ENCODE assay signal across 9 mouse cellular contexts in genomic region chr19:53394552-53394951, GRCm38 (mm10). TPM values are rescaled to one million over a fixed set of nuclear protein-coding genes. Genes with fewer than 3 reads are reported as not detected.
DNase-seq lines count a peak whose midpoint lies in the region; ATAC-seq lines count a peak whose summit lies in the region.
"Had no signal": no experiment of that assay in that cellular context is flagged by ENCODE, and none has a peak within 500 bp of the region (broad histone marks: within the 10 kb centered on the region; RNA-seq: fewer than 3 reads in every experiment).

No protein-coding gene starts in this region.

- no peaks in the 10 kb centered on the region for H3K4me1 ChIP-seq in embryonic facial prominence, embryonic 11.5 days (ENCODE audit: control insufficient read depth, insufficient read depth, low read length)
- peaks cover 15% of the 10 kb centered on the region for H3K4me1 ChIP-seq in embryonic facial prominence, embryonic 10.5 days
- 0 out of 2 replicates have a peak, but pooled peaks cover 8% of the 10 kb centered on the region for H3K4me1 ChIP-seq in midbrain, embryonic 14.5 days (ENCODE audit: control insufficient read depth, insufficient read depth, low read length)
- peaks cover 14% of the 10 kb centered on the region for H3K4me1 ChIP-seq in midbrain, embryonic 13.5 days (replicated peaks)

- H3K27ac ChIP-seq in embryonic facial prominence, embryonic 11.5 days (replicated peaks; ENCODE audit: low read depth, low read length), result no peak overlapping the region
- no peak overlapping the region for H3K27ac ChIP-seq in embryonic facial prominence, embryonic 10.5 days (replicated peaks)
- H3K27ac ChIP-seq in midbrain, embryonic 14.5 days (replicated peaks; ENCODE audit: low read depth, low read length), result no peak overlapping the region
- no peak overlapping the region for H3K27ac ChIP-seq in midbrain, embryonic 13.5 days

- H3K27me3 ChIP-seq in embryonic facial prominence, embryonic 11.5 days (ENCODE audit: control insufficient read depth, insufficient read depth, low read length), result no peaks in the 10 kb centered on the region
- no peaks in the 10 kb centered on the region for H3K27me3 ChIP-seq in embryonic facial prominence, embryonic 10.5 days (replicated peaks; ENCODE audit: low read depth, poor library complexity, severe bottlenecking)
- no peaks in the 10 kb centered on the region for H3K27me3 ChIP-seq in midbrain, embryonic 14.5 days (ENCODE audit: control insufficient read depth, insufficient read depth, low read length)
- H3K27me3 ChIP-seq in midbrain, embryonic 13.5 days, result no peaks in the 10 kb centered on the region

- WGBS in embryonic facial prominence, embryonic 11.5 days, result 21% methylated on average over 7 of the region's 7 CpGs
- WGBS in embryonic facial prominence, embryonic 10.5 days, result 19% methylated on average over 7 of the region's 7 CpGs
- WGBS in midbrain, embryonic 14.5 days, result 15% methylated on average over 7 of the region's 7 CpGs
- 22% methylated on average over 7 of the region's 7 CpGs for WGBS in midbrain, embryonic 13.5 days

- DNase-seq in embryonic facial prominence, embryonic 11.5 days (ENCODE audit: low spot score), result peak; percentile 81
- no peak for DNase-seq in embryonic facial prominence, embryonic 10.5 days (ENCODE audit: low spot score)
- DNase-seq in midbrain, embryonic 14.5 days, result peak; percentile 87
- DNase-seq in cerebellum, postnatal 10 days, result peak; percentile 67 to 90
- peak; percentile 56 for DNase-seq in hindlimb bud, embryonic 11.5 days (ENCODE audit: extremely low spot score, low read depth, low spot score)
- DNase-seq in retina, adult 2 months (ENCODE audit: low read depth, low spot score), result peak; percentile 25
- no peak for DNase-seq in right cerebral cortex, postnatal 10 days (ENCODE audit: low spot score in 2 of 2)

- H3K36me3 ChIP-seq in embryonic facial prominence, embryonic 11.5 days (replicated peaks; ENCODE audit: control insufficient read depth, insufficient read depth, low read depth, low read length), result no peaks in the 10 kb centered on the region
- no peaks in the 10 kb centered on the region for H3K36me3 ChIP-seq in embryonic facial prominence, embryonic 10.5 days (replicated peaks)
- H3K36me3 ChIP-seq in midbrain, embryonic 14.5 days (ENCODE audit: control insufficient read depth, insufficient read depth, low read length), result no peaks in the 10 kb centered on the region
- H3K36me3 ChIP-seq in midbrain, embryonic 13.5 days, result no peaks in the 10 kb centered on the region

- no peak for ATAC-seq in embryonic facial prominence, embryonic 11.5 days (replicated peaks; ENCODE audit: insufficient number of reproducible peaks, low FRiP score, low TSS enrichment, low read depth)
- no peak for ATAC-seq in midbrain, embryonic 14.5 days (ENCODE audit: low FRiP score, low TSS enrichment)
- ATAC-seq in midbrain, embryonic 13.5 days, result no peak

- no peak overlapping the region for H3K9ac ChIP-seq in embryonic facial prominence, embryonic 11.5 days (replicated peaks; ENCODE audit: low read length)
- no peak overlapping the region for H3K9ac ChIP-seq in midbrain, embryonic 14.5 days (replicated peaks; ENCODE audit: low read length)
- no peak overlapping the region for H3K9ac ChIP-seq in midbrain, embryonic 13.5 days (replicated peaks)

- H3K4me3 ChIP-seq in embryonic facial prominence, embryonic 11.5 days (ENCODE audit: low read depth, low read length), result no peak overlapping the region
- no peak overlapping the region for H3K4me3 ChIP-seq in embryonic facial prominence, embryonic 10.5 days
- H3K4me3 ChIP-seq in midbrain, embryonic 14.5 days (replicated peaks; ENCODE audit: low read depth, low read length), result no peak overlapping the region
- H3K4me3 ChIP-seq in midbrain, embryonic 13.5 days (replicated peaks), result no peak overlapping the region

- no peaks in the 10 kb centered on the region for H3K9me3 ChIP-seq in embryonic facial prominence, embryonic 11.5 days (replicated peaks; ENCODE audit: control insufficient read depth, low read length)
- H3K9me3 ChIP-seq in embryonic facial prominence, embryonic 10.5 days, result no peaks in the 10 kb centered on the region
- H3K9me3 ChIP-seq in midbrain, embryonic 14.5 days (ENCODE audit: control insufficient read depth, low read length), result no peaks in the 10 kb centered on the region
- H3K9me3 ChIP-seq in midbrain, embryonic 13.5 days, result no peaks in the 10 kb centered on the region

- no peak overlapping the region for H3K4me2 ChIP-seq in embryonic facial prominence, embryonic 11.5 days (ENCODE audit: low read depth, low read length)
- H3K4me2 ChIP-seq in midbrain, embryonic 14.5 days (ENCODE audit: low read length), result no peak overlapping the region
- H3K4me2 ChIP-seq in midbrain, embryonic 13.5 days (replicated peaks), result no peak overlapping the region

RNA-seq across cellular contexts. Expression of gene Smndc1, which starts 4.2 kb away (rescaled TPM):
- polyA plus RNA-seq in embryonic facial prominence, embryonic 11.5 days (2014; fragmentation: Nextera tagmentation; extraction: Ambion mirVana), result 52.6 and 57.3 TPM in 2 replicates
- polyA plus RNA-seq in embryonic facial prominence, embryonic 10.5 days (2016; fragmentation: Nextera tagmentation; extraction: Ambion mirVana), result 46.7 and 49.1 TPM in 2 replicates
- 37.2 and 42.0 TPM in 2 replicates for polyA plus RNA-seq in midbrain, embryonic 14.5 days (2014; fragmentation: Nextera tagmentation; extraction: Ambion mirVana)
- 42.6 and 46.8 TPM in 2 replicates for polyA plus RNA-seq in midbrain, embryonic 13.5 days (2015; fragmentation: Nextera tagmentation; extraction: Ambion mirVana)

RNA-seq across cellular contexts. Expression of gene Gm10197, which starts 23.0 kb away (rescaled TPM):
- 2.4 TPM in 1 of 2 replicates, not detected in the other for polyA plus RNA-seq in embryonic facial prominence, embryonic 11.5 days (2014; fragmentation: Nextera tagmentation; extraction: Ambion mirVana)
- 2.0 and 3.6 TPM in 2 replicates for polyA plus RNA-seq in embryonic facial prominence, embryonic 10.5 days (2016; fragmentation: Nextera tagmentation; extraction: Ambion mirVana)
- polyA plus RNA-seq in midbrain, embryonic 14.5 days (2014; fragmentation: Nextera tagmentation; extraction: Ambion mirVana), result 4.4 TPM in 1 of 2 replicates, not detected in the other
- not detected in 2 replicates for polyA plus RNA-seq in midbrain, embryonic 13.5 days (2015; fragmentation: Nextera tagmentation; extraction: Ambion mirVana)
- polyA plus RNA-seq: stomach, embryonic 16.5 days had no signal

Comparison
In these comparisons a context has a peak if more than half of its experiments do, and no peak if none do; other contexts are left out.
1. DNase-seq: peak in embryonic facial prominence, embryonic 11.5 days (single experiment), midbrain, embryonic 14.5 days (single experiment), cerebellum, postnatal 10 days (2 of 2), hindlimb bud, embryonic 11.5 days (single experiment) and retina, adult 2 months (single experiment); none in embryonic facial prominence, embryonic 10.5 days (single experiment) and right cerebral cortex, postnatal 10 days (0 of 2).